Mouse (Mus musculus): ENCODE results near the gene Gm42906.

DNA sequence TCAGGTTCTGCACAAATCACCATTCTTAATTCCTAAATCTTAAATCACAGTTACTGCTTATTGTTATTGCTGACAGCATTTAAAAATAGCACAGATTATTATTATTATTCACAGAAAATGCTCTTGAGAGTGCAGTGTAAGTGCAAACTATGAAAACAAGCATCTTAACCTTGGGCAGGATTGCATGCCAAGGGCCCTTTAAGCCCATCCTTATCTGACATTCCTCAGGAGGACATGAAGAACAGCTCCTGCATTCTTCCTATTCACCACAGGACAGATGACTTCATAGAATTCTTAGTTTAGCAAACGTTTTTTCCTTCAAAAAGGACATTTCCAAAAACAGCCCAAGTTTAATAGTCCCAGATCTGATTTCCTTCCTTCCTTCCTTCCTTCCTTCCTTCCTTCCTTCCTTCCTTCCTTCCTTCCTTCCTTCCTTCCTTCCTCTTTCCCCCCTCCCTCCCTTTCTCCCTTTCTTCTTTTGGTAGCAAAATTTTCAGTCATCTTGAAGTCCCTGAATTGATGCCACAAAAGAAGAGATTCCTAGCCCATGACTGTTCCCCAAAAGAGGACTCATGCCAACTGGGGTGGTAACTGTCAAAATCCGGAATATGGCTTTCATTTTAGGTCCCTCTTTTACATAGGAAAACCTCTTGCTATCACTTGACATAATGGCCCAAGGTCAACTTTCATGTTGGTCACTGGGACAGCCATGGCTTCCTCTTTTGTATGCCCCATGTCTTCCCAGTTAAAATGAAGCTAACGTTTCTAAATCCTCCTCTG is 334.9 kb downstream of the Gm42906 start:
- no peak for TF ChIP-seq CTCF (conservative IDR thresholded peaks at IDR 0.05; ENCODE audit: insufficient read depth, insufficient read length, low read depth, low read length)
- TF ChIP-seq POLR2A (IDR thresholded peaks at IDR 0.05; ENCODE audit: low read depth, low read length): no peak
